In genomic region chr5:147834841-147835500, GRCm38 (mm10) we compare ENCODE assay signal across 11 mouse cellular contexts. TPM values are rescaled to one million over a fixed set of nuclear protein-coding genes. Genes with fewer than 3 reads are reported as not detected.
DNase-seq lines count a peak whose midpoint lies in the region; ATAC-seq and TF ChIP-seq lines count a peak whose summit lies in the region.
"Had no signal": no experiment of that assay in that cellular context is flagged by ENCODE, and none has a peak within 500 bp of the region (broad histone marks: within the 10 kb centered on the region; RNA-seq: fewer than 3 reads in every experiment).

No protein-coding gene starts in this region.

- H3K27me3 ChIP-seq in hindbrain, embryonic 10.5 days (ENCODE audit: insufficient read depth, poor library complexity, severe bottlenecking), result peaks cover 20% of the 10 kb centered on the region
- peaks cover 10% of the 10 kb centered on the region for H3K27me3 ChIP-seq in hindbrain, embryonic 13.5 days
- peaks cover 3% of the 10 kb centered on the region; the same call in 1 of the 2 replicates for H3K27me3 ChIP-seq in hindbrain, embryonic 15.5 days
- H3K27me3 ChIP-seq in limb, embryonic 14.5 days (ENCODE audit: control insufficient read depth, insufficient read depth, low read length), result no peaks in the 10 kb centered on the region

- TF ChIP-seq POLR2A in limb, embryonic 14.5 days (IDR thresholded peaks at IDR 0.05; ENCODE audit: borderline replicate concordance, extremely low read depth, insufficient read depth, insufficient read length), result no peak

- ATAC-seq in hindbrain, embryonic 13.5 days (ENCODE audit: low FRiP score), result no peak
- ATAC-seq in hindbrain, embryonic 15.5 days (ENCODE audit: low FRiP score, low read depth), result no peak
- no peak for ATAC-seq in limb, embryonic 14.5 days (ENCODE audit: low FRiP score, low read depth)
- ATAC-seq in inflammation-experienced regulatory T-cells, adult 6 months, result no peak

- H3K9me3 ChIP-seq in hindbrain, embryonic 10.5 days, result no peaks in the 10 kb centered on the region
- H3K9me3 ChIP-seq in hindbrain, embryonic 13.5 days, result no peaks in the 10 kb centered on the region
- no peaks in the 10 kb centered on the region for H3K9me3 ChIP-seq in hindbrain, embryonic 15.5 days
- no peaks in the 10 kb centered on the region for H3K9me3 ChIP-seq in limb, embryonic 14.5 days (ENCODE audit: control insufficient read depth, low read length)
- H3K9me3 ChIP-seq: neural tube, embryonic 13.5 days had no signal

- peak; percentile 34 for DNase-seq in hindbrain, embryonic 10.5 days (ENCODE audit: low spot score)
- DNase-seq in embryo, embryonic 10.5 days (ENCODE audit: low spot score), result peak; percentile 59
- no peak for DNase-seq in limb, embryonic 14.5 days (ENCODE audit: low spot score)
- no peak for DNase-seq in left cerebral cortex, adult 8-10 months (ENCODE audit: low spot score in 2 of 2)
- no peak for DNase-seq in gastrocnemius, adult 8-10 months (ENCODE audit: low spot score in 2 of 2)
- DNase-seq: cerebellum, postnatal 25 days; spleen, adult 18-20 months had no signal

- H3K4me2 ChIP-seq in hindbrain, embryonic 13.5 days, result no peak overlapping the region
- peak overlapping the region; percentile 11; the same call in 1 of the 2 replicates for H3K4me2 ChIP-seq in hindbrain, embryonic 15.5 days
- H3K4me2 ChIP-seq in limb, embryonic 14.5 days (replicated peaks; ENCODE audit: low read depth, low read length, severe bottlenecking), result 0 out of 2 replicates have a peak overlapping the region, but pooled peaks have one; percentile 5
- H3K4me2 ChIP-seq: neural tube, embryonic 13.5 days had no signal

- peak overlapping the region; percentile 26 for H3K4me3 ChIP-seq in hindbrain, embryonic 10.5 days
- H3K4me3 ChIP-seq in hindbrain, embryonic 13.5 days, result no peak overlapping the region
- no peak overlapping the region for H3K4me3 ChIP-seq in hindbrain, embryonic 15.5 days
- no peak overlapping the region for H3K4me3 ChIP-seq in limb, embryonic 14.5 days (replicated peaks; ENCODE audit: low read length)
- H3K4me3 ChIP-seq: neural tube, embryonic 13.5 days had no signal

- no peak overlapping the region for H3K9ac ChIP-seq in hindbrain, embryonic 13.5 days
- no peak overlapping the region for H3K9ac ChIP-seq in hindbrain, embryonic 15.5 days
- peak overlapping the region; percentile 28; the same call in 1 of the 2 replicates for H3K9ac ChIP-seq in limb, embryonic 14.5 days (ENCODE audit: low read depth, low read length, severe bottlenecking)
- H3K9ac ChIP-seq: neural tube, embryonic 13.5 days had no signal

- H3K4me1 ChIP-seq in hindbrain, embryonic 10.5 days (replicated peaks), result peaks cover 15% of the 10 kb centered on the region
- H3K4me1 ChIP-seq in hindbrain, embryonic 13.5 days (replicated peaks), result peaks cover 4% of the 10 kb centered on the region; the same call in 1 of the 2 replicates
- peaks cover 4% of the 10 kb centered on the region for H3K4me1 ChIP-seq in hindbrain, embryonic 15.5 days (replicated peaks)
- no peaks in the 10 kb centered on the region for H3K4me1 ChIP-seq in limb, embryonic 14.5 days (ENCODE audit: control insufficient read depth, insufficient read depth, low read length)

- 6% methylated on average over 17 of the region's 17 CpGs for WGBS in hindbrain, embryonic 10.5 days
- 11% methylated on average over 17 of the region's 17 CpGs for WGBS in hindbrain, embryonic 13.5 days
- WGBS in hindbrain, embryonic 15.5 days, result 14% methylated on average over 17 of the region's 17 CpGs
- 11% methylated on average over 17 of the region's 17 CpGs for WGBS in limb, embryonic 14.5 days

- peak overlapping the region; percentile 53; the same call in 1 of the 2 replicates for H3K27ac ChIP-seq in hindbrain, embryonic 10.5 days
- H3K27ac ChIP-seq in hindbrain, embryonic 13.5 days, result no peak overlapping the region
- no peak overlapping the region for H3K27ac ChIP-seq in hindbrain, embryonic 15.5 days (replicated peaks)
- no peak overlapping the region for H3K27ac ChIP-seq in limb, embryonic 14.5 days (replicated peaks; ENCODE audit: low read depth, low read length)
- H3K27ac ChIP-seq: neural tube, embryonic 13.5 days had no signal

- H3K36me3 ChIP-seq in hindbrain, embryonic 10.5 days, result no peaks in the 10 kb centered on the region
- H3K36me3 ChIP-seq in hindbrain, embryonic 13.5 days, result no peaks in the 10 kb centered on the region
- H3K36me3 ChIP-seq in hindbrain, embryonic 15.5 days, result no peaks in the 10 kb centered on the region
- no peaks in the 10 kb centered on the region for H3K36me3 ChIP-seq in limb, embryonic 14.5 days (ENCODE audit: control insufficient read depth, insufficient read depth, low read length)
- H3K36me3 ChIP-seq: neural tube, embryonic 13.5 days had no signal

RNA-seq across cellular contexts. Expression of gene Pomp, which starts 25.3 kb away (rescaled TPM):
- polyA plus RNA-seq in hindbrain, embryonic 10.5 days (2016; fragmentation: Nextera tagmentation; extraction: Ambion mirVana), result 499 and 521 TPM in 2 replicates
- 532 and 548 TPM in 2 replicates for polyA plus RNA-seq in hindbrain, embryonic 13.5 days (2015; fragmentation: Nextera tagmentation; extraction: Ambion mirVana)
- polyA plus RNA-seq in hindbrain, embryonic 15.5 days (2015; fragmentation: Nextera tagmentation; extraction: Ambion mirVana), result 461 and 478 TPM in 2 replicates
- polyA plus RNA-seq in limb, embryonic 14.5 days (2012; rRNA removed), result 189 and 270 TPM in 2 replicates
- polyA plus RNA-seq in limb, embryonic 14.5 days (2014; fragmentation: Nextera tagmentation; extraction: Ambion mirVana), result 463 and 484 TPM in 2 replicates
- 100 to 1,000 TPM; 141 to 181 (median 153) TPM for total RNA-seq in left cerebral cortex, adult 8-10 months (2022)
- 100 to 1,000 TPM; 258 to 715 (median 487) TPM for polyA plus RNA-seq in inflammation-experienced regulatory T-cells, adult 6 months (2017; shearing (Covaris generic))
- total RNA-seq in gastrocnemius, adult 8-10 months (2022), result 100 to 1,000 TPM; 128 to 135 (median 130) TPM

RNA-seq across cellular contexts. Expression of gene Slc46a3, which starts 59.6 kb away (rescaled TPM):
- polyA plus RNA-seq in hindbrain, embryonic 10.5 days (2016; fragmentation: Nextera tagmentation; extraction: Ambion mirVana), result 3.0 and 3.9 TPM in 2 replicates
- 4.2 and 4.5 TPM in 2 replicates for polyA plus RNA-seq in hindbrain, embryonic 13.5 days (2015; fragmentation: Nextera tagmentation; extraction: Ambion mirVana)
- 5.0 and 5.2 TPM in 2 replicates for polyA plus RNA-seq in hindbrain, embryonic 15.5 days (2015; fragmentation: Nextera tagmentation; extraction: Ambion mirVana)
- polyA plus RNA-seq in limb, embryonic 14.5 days (2012; rRNA removed), result 3.4 TPM in 2 replicates
- 2.9 and 3.0 TPM in 2 replicates for polyA plus RNA-seq in limb, embryonic 14.5 days (2014; fragmentation: Nextera tagmentation; extraction: Ambion mirVana)
- total RNA-seq in left cerebral cortex, adult 8-10 months (2022), result 10 to 100 TPM in 1 of 4 experiments, 1 to 10 TPM in 3; 8.6 to 11.2 (median 9.2) TPM
- 10 to 100 TPM; 13.4 to 29.6 (median 21.5) TPM for polyA plus RNA-seq in inflammation-experienced regulatory T-cells, adult 6 months (2017; shearing (Covaris generic))
- 10 to 100 TPM in 2 of 4 experiments, 1 to 10 TPM in 2; 7.3 to 12.0 (median 9.9) TPM for total RNA-seq in gastrocnemius, adult 8-10 months (2022)

Comparison
In these comparisons a context has a peak if more than half of its experiments do, and no peak if none do; other contexts are left out.
1. DNase-seq: peak in hindbrain, embryonic 10.5 days (single experiment) and embryo, embryonic 10.5 days (single experiment); none in limb, embryonic 14.5 days (single experiment), left cerebral cortex, adult 8-10 months (0 of 2) and gastrocnemius, adult 8-10 months (0 of 2).